Mouse (Mus musculus) G1E (cell line): ENCODE data around the gene Ccni. TPM values are rescaled to one million over a fixed set of nuclear protein-coding genes. Genes with fewer than 3 reads are reported as not detected.

Experiments used
- ATAC-seq: 2 replicates; pipeline ENCODE4 v1.8.0; 2016; ENCODE audit warnings: mild to moderate bottlenecking; ENCODE audit not compliant: insufficient number of reproducible peaks, poor library complexity, low FRiP score, severe bottlenecking; ENCODE audit errors: extremely low read depth
- DNase-seq: peaks from one replicate; pipeline ENCODE4 v3.0.0; 2012; ENCODE audit warnings: low spot score
- H3K27me3 ChIP-seq: 2 replicates; pipeline ENCODE4 v1.6.1; 2012; ENCODE audit warnings: mild to moderate bottlenecking, low read length, inconsistent platforms; ENCODE audit not compliant: insufficient read depth
- H3K36me3 ChIP-seq: replicated peaks from 2 replicates; pipeline ENCODE3; 2012; ENCODE audit warnings: mild to moderate bottlenecking, inconsistent platforms
- H3K4me1 ChIP-seq: 2 replicates; pipeline ENCODE4 v1.6.1; 2012; ENCODE audit warnings: low read depth, low read length, inconsistent platforms, mixed read lengths; ENCODE audit not compliant: insufficient read depth
- H3K4me3 ChIP-seq: 2 replicates; pipeline ENCODE4 v1.5.1; 2012; ENCODE audit warnings: low read depth, mild to moderate bottlenecking, inconsistent platforms, low read length, moderate library complexity, mixed read lengths
- H3K9me3 ChIP-seq: replicated peaks from 2 replicates; pipeline ENCODE4 v1.6.1; 2012; ENCODE audit warnings: inconsistent platforms
- CTCF ChIP-seq: IDR thresholded peaks from 2 replicates; pipeline ENCODE4 v1.5.1; 2012; ENCODE audit warnings: low read depth, low read length, inconsistent platforms, mixed read lengths
- GATA1 ChIP-seq: IDR thresholded peaks from 2 replicates; pipeline ENCODE4 v1.6.1; 2012; ENCODE audit warnings: borderline replicate concordance, low read length, inconsistent platforms, mixed read lengths
- GATA2 ChIP-seq: IDR thresholded peaks from 2 replicates; pipeline ENCODE4 v1.6.1; 2012; ENCODE audit warnings: low read depth, low read length, inconsistent platforms, borderline replicate concordance
- POLR2AphosphoS5 ChIP-seq: IDR thresholded peaks from 2 replicates; pipeline ENCODE4 v1.6.1; 2012; ENCODE audit warnings: low read depth, low read length, inconsistent platforms; ENCODE audit not compliant: insufficient replicate concordance
- TAL1 ChIP-seq: conservative IDR thresholded peaks from 2 replicates; pipeline ENCODE4 v1.6.1; 2012; ENCODE audit warnings: low read depth, low read length, inconsistent platforms, mixed read lengths
- polyA plus RNA-seq: library from polyadenylated mRNA; stranded (reverse); fragments of >175 nt; gene quantifications from 2 replicates; pipeline ENCODE4 v1.2.3, GENCODE M21; 2012
- total RNA-seq, 2 experiments: library from RNA; stranded (forward) in 1 of 2; stranded (reverse) in 1 of 2; fragments of 200-1000 nt in 1 of 2; fragments of >200 nt in 1 of 2; fragmentation: Nextera tagmentation in 1 of 2; gene quantifications; 2 replicates each; pipeline ENCODE4 v1.2.3; 2014 to 2017

Gene Ccni
- 418 and 432 TPM in 2 replicates for total RNA-seq (2014; fragmentation: Nextera tagmentation)
- 272 and 302 TPM in 2 replicates for total RNA-seq (2017)
- 138 and 240 TPM in 2 replicates for polyA plus RNA-seq

DNA sequence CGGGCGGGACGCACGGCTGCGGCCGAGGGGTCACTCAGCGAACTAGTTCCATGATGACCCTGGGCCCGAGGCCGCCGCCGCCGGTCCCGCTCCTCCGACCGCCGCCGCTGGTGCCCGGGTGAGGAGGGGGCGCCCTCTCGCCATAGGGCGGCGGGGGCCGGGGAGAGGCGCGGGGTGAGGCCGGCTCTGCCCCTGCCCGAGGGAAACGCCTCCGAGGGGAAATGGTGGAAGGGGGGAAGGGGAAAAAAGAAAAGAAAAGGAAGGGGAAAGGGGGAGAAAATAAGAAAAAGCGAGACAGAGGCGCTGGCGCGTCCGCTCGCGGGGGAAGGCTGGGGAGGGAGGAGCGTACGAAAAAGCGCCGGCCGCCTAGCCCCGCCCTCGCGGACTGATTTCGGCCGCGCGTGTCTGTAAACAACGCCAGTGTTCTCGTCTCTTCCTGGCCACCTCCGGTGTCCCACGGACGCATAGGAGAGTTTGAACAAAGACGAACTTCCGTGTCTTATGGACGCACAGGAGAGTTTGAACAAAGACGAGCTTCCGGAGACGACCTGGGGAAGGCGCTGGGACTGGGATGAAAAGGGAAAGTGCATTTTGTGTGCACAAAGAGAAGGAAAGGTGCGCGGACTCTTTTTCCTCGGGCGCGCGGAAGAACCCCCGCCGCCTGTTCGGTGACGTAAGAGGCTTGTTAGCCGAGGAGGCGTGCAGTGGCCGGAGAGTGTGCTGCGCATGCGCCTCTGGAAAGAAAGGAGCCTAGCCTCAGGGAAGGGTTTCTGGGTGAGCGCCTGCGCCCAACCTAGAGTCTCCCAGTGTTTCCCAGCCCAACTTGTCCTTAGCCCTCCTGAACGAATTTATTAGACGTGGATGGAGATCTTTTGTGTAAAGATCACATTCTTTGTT is at the start of gene Ccni, which contains the start of gene 2010109A12Rik:
Gene Ccni, minus strand, starts transcription at position 387 of the 897 bp plus-strand sequence.
Gene 2010109A12Rik, plus strand, starts transcription at position 410 of the 897 bp plus-strand sequence.
- ATAC-seq = peak; percentile 87

DNA sequence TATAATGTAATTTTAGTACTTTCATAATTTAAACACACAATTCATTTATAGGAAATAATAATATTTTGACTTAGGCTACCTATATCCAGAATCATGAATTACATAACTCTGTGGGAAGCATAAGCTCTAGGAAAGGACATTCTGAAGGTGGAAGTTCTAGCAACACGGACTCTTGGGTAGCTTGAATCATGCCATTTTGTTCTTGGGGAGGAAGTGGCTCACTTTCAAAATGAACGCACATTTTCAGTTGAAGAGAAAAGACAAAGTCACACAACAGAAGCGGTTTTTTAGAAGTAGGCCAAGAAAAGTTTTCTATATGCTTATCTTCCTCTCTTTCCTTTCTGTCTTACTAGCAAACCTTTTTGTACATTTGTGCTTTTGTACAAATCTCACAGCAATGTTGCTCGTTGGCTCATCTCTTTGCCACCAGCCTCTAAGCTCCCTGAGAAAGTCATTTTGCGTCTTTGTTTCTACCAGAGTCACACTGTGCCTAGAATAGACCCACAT is 49.5 kb upstream of the Ccni start:
- Histone ChIP-seq H3K4me3 (no peak overlapping the region), H3K9me3 (0 out of 2 replicates have a peak, but pooled peaks cover 2% of the 10 kb centered on the region), H3K36me3 (no peaks in the 10 kb centered on the region), H3K27me3 (peaks cover 12% of the 10 kb centered on the region), H3K4me1 (peaks cover 12% of the 10 kb centered on the region)
- TF ChIP-seq GATA1 = no peak
- no peak for TF ChIP-seq CTCF
- no peak for TF ChIP-seq TAL1
- TF ChIP-seq POLR2AphosphoS5 = no peak
- TF ChIP-seq GATA2 = no peak
- no peak for ATAC-seq
- no peak for DNase-seq

More for the DNA sequence above, at the start of gene Ccni, which contains the start of gene 2010109A12Rik:
- Histone ChIP-seq H3K4me1 (peaks cover 31% of the 10 kb centered on the region), H3K27me3 (no peaks in the 10 kb centered on the region), H3K36me3 (peaks cover 9% of the 10 kb centered on the region), H3K9me3 (no peaks in the 10 kb centered on the region), H3K4me3 (peak within 1 kb of the TSS; percentile 84)
- TF ChIP-seq TAL1 (no peak), POLR2AphosphoS5 (no peak), GATA1 (no peak), CTCF (no peak), GATA2 (no peak)
- DNase-seq = peak; percentile 83

DNA sequence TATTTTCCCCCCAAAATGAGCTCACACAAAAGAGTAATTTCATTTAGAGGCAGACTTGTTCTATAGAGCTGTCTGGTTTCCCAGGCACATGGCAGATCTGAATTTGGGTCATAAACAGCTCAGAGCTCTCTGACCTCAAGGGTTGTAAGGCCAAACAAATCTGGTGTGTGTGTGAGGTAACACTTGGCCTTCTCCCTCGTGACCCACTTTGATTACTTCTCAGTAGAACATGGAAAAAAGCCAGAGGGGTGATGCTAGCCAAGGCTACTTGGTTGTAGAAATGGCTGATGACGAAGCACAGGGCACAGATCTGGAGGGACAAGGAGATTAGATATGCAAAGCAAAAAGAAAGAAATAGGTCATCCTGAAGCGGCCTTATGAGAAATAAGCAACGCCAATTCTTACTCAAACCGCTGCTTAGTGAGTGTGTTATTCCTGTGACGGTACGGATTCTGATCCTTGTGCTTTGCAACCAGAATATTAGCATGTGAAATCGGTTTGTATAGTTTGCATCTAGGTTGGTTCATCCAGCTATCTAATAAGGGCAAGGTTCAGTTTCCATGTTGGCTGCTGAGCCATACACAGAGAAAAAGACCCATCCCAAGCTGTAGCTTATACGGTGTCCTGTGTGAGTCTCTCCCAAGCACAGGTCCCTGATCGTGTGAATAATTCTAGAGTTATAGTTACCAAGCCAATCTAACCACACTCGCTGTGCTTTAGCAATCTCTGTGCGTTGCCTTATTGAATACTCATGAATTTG is 44.9 kb upstream of the Ccni start:
- Histone ChIP-seq H3K4me3 (no peak overlapping the region), H3K27me3 (peaks cover 26% of the 10 kb centered on the region), H3K4me1 (peaks cover 19% of the 10 kb centered on the region), H3K9me3 (0 out of 2 replicates have a peak, but pooled peaks cover 2% of the 10 kb centered on the region), H3K36me3 (no peaks in the 10 kb centered on the region)
- TF ChIP-seq POLR2AphosphoS5 (no peak), TAL1 (no peak), GATA2 (no peak), GATA1 (no peak), CTCF (no peak)
- ATAC-seq (no peak), DNase-seq (no peak)

GRCm38 (mm10) chr5:93249940-93250578 is 43.8 kb upstream of the Ccni start:
- no peak overlapping the region for H3K4me3 ChIP-seq
- DNase-seq (no peak), ATAC-seq (no peak)
- H3K36me3 ChIP-seq = no peaks in the 10 kb centered on the region
- 0 out of 2 replicates have a peak, but pooled peaks cover 2% of the 10 kb centered on the region for H3K9me3 ChIP-seq
- H3K27me3 ChIP-seq = peaks cover 26% of the 10 kb centered on the region; the same call in 1 of the 2 replicates
- H3K4me1 ChIP-seq = peaks cover 21% of the 10 kb centered on the region
- TF ChIP-seq TAL1 (no peak), POLR2AphosphoS5 (no peak), CTCF (no peak), GATA2 (no peak), GATA1 (no peak)

DNA sequence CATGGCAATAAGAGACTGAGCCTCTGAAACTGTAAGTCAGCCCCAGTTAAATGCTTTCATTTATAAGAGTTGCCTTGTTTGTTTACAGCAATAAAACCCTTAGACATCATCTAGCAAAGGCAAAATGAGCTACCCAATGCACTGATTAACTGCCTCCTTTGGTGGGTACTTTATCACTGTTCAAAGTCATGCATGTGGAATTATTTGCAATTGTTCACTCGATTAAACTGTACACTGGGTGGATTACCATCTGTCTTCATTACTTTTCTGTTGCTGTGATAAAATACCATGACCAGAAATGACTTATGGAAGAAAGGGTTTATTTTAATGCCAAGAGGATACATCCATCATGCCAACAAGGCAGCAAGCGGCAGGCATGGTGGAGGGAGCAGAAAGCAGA is 39.0 kb upstream of the Ccni start:
- Histone ChIP-seq H3K36me3 (no peaks in the 10 kb centered on the region), H3K27me3 (peaks cover 16% of the 10 kb centered on the region; the same call in 1 of the 2 replicates), H3K4me3 (no peak overlapping the region), H3K4me1 (peaks cover 28% of the 10 kb centered on the region), H3K9me3 (peaks cover 7% of the 10 kb centered on the region)
- no peak for DNase-seq
- TF ChIP-seq GATA2 (no peak), GATA1 (no peak), CTCF (no peak), POLR2AphosphoS5 (no peak), TAL1 (no peak)
- no peak for ATAC-seq
